Mouse (Mus musculus) neural tube, embryonic 15.5 days (tissue): ENCODE data around the gene Misp. TPM values are rescaled to one million over a fixed set of nuclear protein-coding genes. Genes with fewer than 3 reads are reported as not detected.

Experiments
- ATAC-seq: fragments of 200-750 bp; cut with Nextera tagmentation; 2 replicates; pipeline ENCODE4 v1.8.0; 2017; ENCODE audit warnings: mild to moderate bottlenecking, moderate TSS enrichment, moderate library complexity; ENCODE audit not compliant: low FRiP score
- H3K27ac ChIP-seq: fragments of 300-500 bp; sonication (generic); replicated peaks from 2 replicates; pipeline ENCODE4 v1.5.1; 2015; ENCODE audit warnings: mild to moderate bottlenecking, inconsistent platforms
- H3K27me3 ChIP-seq: fragments of 300-500 bp; sonication (generic); replicated peaks from 2 replicates; pipeline ENCODE4 v1.6.1; 2015; ENCODE audit warnings: inconsistent platforms
- H3K36me3 ChIP-seq: fragments of 300-500 bp; sonication (generic); 2 replicates; pipeline ENCODE4 v1.6.1; 2015; ENCODE audit warnings: inconsistent platforms
- H3K4me1 ChIP-seq: fragments of 300-500 bp; sonication (generic); 2 replicates; pipeline ENCODE4 v1.6.1; 2015; ENCODE audit warnings: inconsistent platforms
- H3K4me2 ChIP-seq: fragments of 300-500 bp; sonication (generic); 2 replicates; pipeline ENCODE4 v1.6.1; 2015; ENCODE audit warnings: inconsistent platforms, mild to moderate bottlenecking, moderate library complexity
- H3K4me3 ChIP-seq: fragments of 300-500 bp; sonication (generic); replicated peaks from 2 replicates; pipeline ENCODE4 v1.5.1; 2015; ENCODE audit warnings: mild to moderate bottlenecking, inconsistent platforms
- H3K9ac ChIP-seq: fragments of 300-500 bp; sonication (generic); replicated peaks from 2 replicates; pipeline ENCODE4 v1.6.1; 2015; ENCODE audit warnings: mild to moderate bottlenecking, inconsistent platforms
- H3K9me3 ChIP-seq: fragments of 300-500 bp; sonication (generic); replicated peaks from 2 replicates; pipeline ENCODE4 v1.6.1; 2016; ENCODE audit warnings: inconsistent platforms
- WGBS: fragments of 180-500 bp; shearing (Covaris S2); methylation state at CpG from one replicate; pipeline ENCODE4 v1.1.7; 2015; ENCODE audit warnings: mixed read lengths; 5-methylcytosine and 5-hydroxymethylcytosine counted together
- polyA plus RNA-seq: library from polyadenylated mRNA; unstranded; fragments of >200 nt; fragmentation: Nextera tagmentation; extraction: Ambion mirVana; gene quantifications from 2 replicates; pipeline ENCODE4 v1.2.1, GENCODE M21; 2015

Misp gene
- polyA plus RNA-seq, 1 experiment from 2014 or later: 0.33 TPM

- H3K4me1 ChIP-seq: peaks cover 28% of the 10 kb centered on the region
- ATAC-seq: no peak
- no peak overlapping the region for H3K27ac ChIP-seq
- no peak overlapping the region for H3K9ac ChIP-seq
- H3K4me2 ChIP-seq: no peak overlapping the region
- no peak overlapping the region for H3K4me3 ChIP-seq
- no peaks in the 10 kb centered on the region for H3K9me3 ChIP-seq
- H3K36me3 ChIP-seq: no peaks in the 10 kb centered on the region
- 85% methylated on average over 8 of the region's 8 CpGs for WGBS
- no peaks in the 10 kb centered on the region for H3K27me3 ChIP-seq
These were observed 29.3 kb downstream of the Misp start for GRCm38 (mm10) chr10:79849941-79850628.

- Histone ChIP-seq H3K4me3 (no peak overlapping the region), H3K4me1 (peaks cover 41% of the 10 kb centered on the region), H3K27me3 (no peaks in the 10 kb centered on the region), H3K9me3 (no peaks in the 10 kb centered on the region), H3K9ac (no peak overlapping the region), H3K27ac (peak overlapping the region; percentile 99), H3K4me2 (peak overlapping the region; percentile 81; the same call in 1 of the 2 replicates), H3K36me3 (no peaks in the 10 kb centered on the region)
- no peak for ATAC-seq
- WGBS: 73% methylated on average over 3 of the region's 3 CpGs
These were observed 30.9 kb downstream of the Misp start for GRCm38 (mm10) chr10:79851653-79852052.

GRCm38 (mm10) chr10:79852107-79852789 lies 31.5 kb downstream of the Misp start:
- 51% methylated on average over 9 of the region's 9 CpGs for WGBS

GRCm38 (mm10) chr10:79852827-79853226 lies 32.0 kb downstream of the Misp start:
- Histone ChIP-seq H3K4me1 (peaks cover 53% of the 10 kb centered on the region), H3K4me3 (peak overlapping the region; percentile 92), H3K4me2 (peak overlapping the region; percentile 81), H3K27ac (peak overlapping the region; percentile 99), H3K27me3 (no peaks in the 10 kb centered on the region), H3K9ac (peak overlapping the region; percentile 70), H3K9me3 (no peaks in the 10 kb centered on the region), H3K36me3 (peaks cover 7% of the 10 kb centered on the region)
- no peak for ATAC-seq
- WGBS: 15% methylated on average over 8 of the region's 8 CpGs

More at GRCm38 (mm10) chr10:79852107-79852789, 31.5 kb downstream of the Misp start:
- ATAC-seq: no peak
- Histone ChIP-seq H3K27me3 (no peaks in the 10 kb centered on the region), H3K9ac (peak overlapping the region; percentile 70; the same call in 1 of the 2 replicates), H3K4me1 (peaks cover 47% of the 10 kb centered on the region), H3K27ac (peak overlapping the region; percentile 99), H3K4me2 (peak overlapping the region; percentile 81), H3K36me3 (peaks cover 3% of the 10 kb centered on the region), H3K9me3 (no peaks in the 10 kb centered on the region), H3K4me3 (0 out of 2 replicates have a peak overlapping the region, but pooled peaks have one; percentile 9)

GRCm38 (mm10) chr10:79853392-79853791 lies 32.6 kb downstream of the Misp start:
- H3K9ac ChIP-seq: peak overlapping the region; percentile 70
- peaks cover 58% of the 10 kb centered on the region for H3K4me1 ChIP-seq
- H3K9me3 ChIP-seq: no peaks in the 10 kb centered on the region
- peaks cover 7% of the 10 kb centered on the region for H3K36me3 ChIP-seq
- peak overlapping the region; percentile 81 for H3K4me2 ChIP-seq
- H3K4me3 ChIP-seq: peak overlapping the region; percentile 92
- no peak for ATAC-seq
- WGBS: 1% methylated on average over 15 of the region's 15 CpGs
- H3K27ac ChIP-seq: peak overlapping the region; percentile 99
- H3K27me3 ChIP-seq: no peaks in the 10 kb centered on the region

- peak within 1 kb of the TSS; percentile 92 for H3K4me2 ChIP-seq
- H3K4me3 ChIP-seq: peak within 1 kb of the TSS; percentile 92
- H3K27ac ChIP-seq: peak within 1 kb of the TSS; percentile 100
- H3K4me1 ChIP-seq: peaks cover 65% of the 10 kb centered on the region
- no peaks in the 10 kb centered on the region for H3K27me3 ChIP-seq
- H3K9me3 ChIP-seq: no peaks in the 10 kb centered on the region
- ATAC-seq: peak; percentile 94
- peak within 1 kb of the TSS; percentile 99 for H3K9ac ChIP-seq
- under 1% methylated on average over 75 of the region's 75 CpGs for WGBS
- peaks cover 13% of the 10 kb centered on the region for H3K36me3 ChIP-seq
These were observed 33.3 kb downstream of the Misp start, which contains the start of gene Ptbp1 for GRCm38 (mm10) chr10:79853860-79854795. Ptbp1 (plus strand) TSS chr10:79854427.

- Histone ChIP-seq H3K9ac (peak overlapping the region; percentile 99), H3K4me2 (peak overlapping the region; percentile 92), H3K4me1 (peaks cover 72% of the 10 kb centered on the region), H3K36me3 (peaks cover 21% of the 10 kb centered on the region), H3K27ac (peak overlapping the region; percentile 100), H3K27me3 (no peaks in the 10 kb centered on the region), H3K9me3 (no peaks in the 10 kb centered on the region), H3K4me3 (peak overlapping the region; percentile 92)
- 0% methylated on average over 83 of the region's 83 CpGs for WGBS
- peak; percentile 45 for ATAC-seq
These were observed 34.2 kb downstream of the Misp start for GRCm38 (mm10) chr10:79854801-79855541.

GRCm38 (mm10) chr10:79855558-79856184 lies 34.9 kb downstream of the Misp start:
- Histone ChIP-seq H3K4me1 (peaks cover 77% of the 10 kb centered on the region), H3K4me3 (peak overlapping the region; percentile 92), H3K27ac (peak overlapping the region; percentile 100), H3K36me3 (peaks cover 28% of the 10 kb centered on the region), H3K27me3 (no peaks in the 10 kb centered on the region), H3K4me2 (peak overlapping the region; percentile 92), H3K9ac (peak overlapping the region; percentile 99), H3K9me3 (no peaks in the 10 kb centered on the region)
- ATAC-seq: no peak
- 2% methylated on average over 10 of the region's 10 CpGs for WGBS

GRCm38 (mm10) chr10:79856280-79856679 lies 35.5 kb downstream of the Misp start:
- Histone ChIP-seq H3K27me3 (no peaks in the 10 kb centered on the region), H3K4me1 (peaks cover 74% of the 10 kb centered on the region), H3K36me3 (peaks cover 34% of the 10 kb centered on the region), H3K4me3 (peak overlapping the region; percentile 92), H3K9ac (peak overlapping the region; percentile 99), H3K27ac (peak overlapping the region; percentile 100), H3K4me2 (peak overlapping the region; percentile 92), H3K9me3 (no peaks in the 10 kb centered on the region)
- WGBS: 48% methylated on average over 6 of the region's 6 CpGs
- ATAC-seq: no peak

GRCm38 (mm10) chr10:79856704-79857451 lies 36.1 kb downstream of the Misp start:
- H3K4me2 ChIP-seq: peak overlapping the region; percentile 92
- no peak for ATAC-seq
- peak overlapping the region; percentile 100 for H3K27ac ChIP-seq
- H3K27me3 ChIP-seq: no peaks in the 10 kb centered on the region
- peaks cover 70% of the 10 kb centered on the region for H3K4me1 ChIP-seq
- peak overlapping the region; percentile 99 for H3K9ac ChIP-seq
- peak overlapping the region; percentile 92 for H3K4me3 ChIP-seq
- 55% methylated on average over 7 of the region's 7 CpGs for WGBS
- H3K9me3 ChIP-seq: no peaks in the 10 kb centered on the region
- H3K36me3 ChIP-seq: peaks cover 40% of the 10 kb centered on the region
